Mouse (Mus musculus): Measurements from ENCODE around the gene Repin1. TPM values are rescaled to one million over a fixed set of nuclear protein-coding genes. Genes with fewer than 3 reads are reported as not detected.

Gene Repin1
- polyA plus RNA-seq, 1 experiment: 15.3 TPM

- Histone ChIP-seq H3K4me2 (ENCODE audit: low read depth) (no peak overlapping the region), H3K36me3 (ENCODE audit: control insufficient read depth, insufficient read depth) (no peaks in the 10 kb centered on the region), H3K27me3 (ENCODE audit: control insufficient read depth, insufficient read depth, insufficient read length) (peaks cover 16% of the 10 kb centered on the region), H3ac (ENCODE audit: control insufficient read depth, insufficient read length) (no peak overlapping the region), H3K4me3 (no peak overlapping the region), H3K79me2 (ENCODE audit: control insufficient read depth, insufficient read depth) (no peaks in the 10 kb centered on the region)
- no peak for TF ChIP-seq MAX (IDR thresholded peaks at IDR 0.05; ENCODE audit: low read depth)
- TF ChIP-seq CEBPB (IDR thresholded peaks at IDR 0.05; ENCODE audit: insufficient read depth, poor library complexity, severe bottlenecking): no peak
- no peak for TF ChIP-seq TCF3 (IDR thresholded peaks at IDR 0.05; ENCODE audit: insufficient read length, low read depth)
- TF ChIP-seq USF1 (IDR thresholded peaks at IDR 0.05; ENCODE audit: low read depth): no peak
- TF ChIP-seq TCF12 (IDR thresholded peaks at IDR 0.05; ENCODE audit: insufficient read depth, poor library complexity, severe bottlenecking): no peak
- TF ChIP-seq E2F4 (IDR thresholded peaks at IDR 0.05; ENCODE audit: insufficient read depth): no peak
- no peak for TF ChIP-seq SRF (IDR thresholded peaks at IDR 0.05; ENCODE audit: control insufficient read depth, insufficient read length, low read depth)
Observed at GRCm38 (mm10) chr6:48627511-48627924, 33.8 kb downstream of the Repin1 start.

GRCm38 (mm10) chr6:48628377-48628776 lies 34.7 kb downstream of the Repin1 start:
- Histone ChIP-seq H3K4me3 (no peak overlapping the region), H3K4me2 (ENCODE audit: low read depth) (no peak overlapping the region), H3K27me3 (ENCODE audit: control insufficient read depth, insufficient read depth, insufficient read length) (peaks cover 17% of the 10 kb centered on the region), H3K36me3 (ENCODE audit: control insufficient read depth, insufficient read depth) (no peaks in the 10 kb centered on the region), H3K79me2 (ENCODE audit: control insufficient read depth, insufficient read depth) (no peaks in the 10 kb centered on the region), H3ac (ENCODE audit: control insufficient read depth, insufficient read length) (no peak overlapping the region)
- no peak for TF ChIP-seq TCF12 (IDR thresholded peaks at IDR 0.05; ENCODE audit: insufficient read depth, poor library complexity, severe bottlenecking)
- TF ChIP-seq POLR2A (IDR thresholded peaks at IDR 0.05; ENCODE audit: insufficient read length, low read depth): no peak
- no peak for TF ChIP-seq MAX (IDR thresholded peaks at IDR 0.05; ENCODE audit: low read depth)
- TF ChIP-seq CEBPB (IDR thresholded peaks at IDR 0.05; ENCODE audit: insufficient read depth, poor library complexity, severe bottlenecking): no peak
- no peak for TF ChIP-seq MYOD1 (IDR thresholded peaks at IDR 0.05; ENCODE audit: control insufficient read depth in 1 of 3, insufficient read length in 2 of 3, low read depth in 2 of 3)
- TF ChIP-seq REST (IDR thresholded peaks at IDR 0.05; ENCODE audit: insufficient read depth, insufficient read length): no peak
- no peak for TF ChIP-seq USF1 (IDR thresholded peaks at IDR 0.05; ENCODE audit: low read depth)
- no peak for TF ChIP-seq TCF3 (IDR thresholded peaks at IDR 0.05; ENCODE audit: insufficient read length, low read depth)
- TF ChIP-seq SRF (IDR thresholded peaks at IDR 0.05; ENCODE audit: control insufficient read depth, insufficient read length, low read depth): no peak
- TF ChIP-seq MYOG (IDR thresholded peaks at IDR 0.05; ENCODE audit: control insufficient read depth in 1 of 3, insufficient read depth in 1 of 3, insufficient read length in 2 of 3, low read depth in 2 of 3): no peak
- no peak for TF ChIP-seq E2F4 (IDR thresholded peaks at IDR 0.05; ENCODE audit: insufficient read depth)
- TF ChIP-seq POLR2AphosphoS2 (IDR thresholded peaks at IDR 0.05; ENCODE audit: insufficient read length, low read depth): no peak

- Histone ChIP-seq H3K27me3 (ENCODE audit: control insufficient read depth, insufficient read depth, insufficient read length) (peaks cover 17% of the 10 kb centered on the region), H3K4me2 (ENCODE audit: low read depth) (no peak overlapping the region), H3K79me2 (ENCODE audit: control insufficient read depth, insufficient read depth) (no peaks in the 10 kb centered on the region), H3K36me3 (ENCODE audit: control insufficient read depth, insufficient read depth) (no peaks in the 10 kb centered on the region), H3ac (ENCODE audit: control insufficient read depth, insufficient read length) (no peak overlapping the region), H3K4me3 (no peak overlapping the region)
- TF ChIP-seq MYOD1 (IDR thresholded peaks at IDR 0.05; ENCODE audit: control insufficient read depth in 1 of 3, insufficient read length in 2 of 3, low read depth in 2 of 3) (no peak), SRF (IDR thresholded peaks at IDR 0.05; ENCODE audit: control insufficient read depth, insufficient read length, low read depth) (no peak)
Observed at GRCm38 (mm10) chr6:48628808-48629660, 35.4 kb downstream of the Repin1 start.

GRCm38 (mm10) chr6:48629661-48630034 lies 36.0 kb downstream of the Repin1 start:
- no peak for TF ChIP-seq MAX (IDR thresholded peaks at IDR 0.05; ENCODE audit: low read depth)
- TF ChIP-seq REST (IDR thresholded peaks at IDR 0.05; ENCODE audit: insufficient read depth, insufficient read length): no peak
- TF ChIP-seq MYOG (IDR thresholded peaks at IDR 0.05; ENCODE audit: control insufficient read depth in 1 of 3, insufficient read depth in 1 of 3, insufficient read length in 2 of 3, low read depth in 2 of 3): no peak
- TF ChIP-seq SRF (IDR thresholded peaks at IDR 0.05; ENCODE audit: control insufficient read depth, insufficient read length, low read depth): no peak
- TF ChIP-seq POLR2A (IDR thresholded peaks at IDR 0.05; ENCODE audit: insufficient read length, low read depth): no peak
- no peak overlapping the region for H3K4me3 ChIP-seq
- no peak overlapping the region for H3ac ChIP-seq (ENCODE audit: control insufficient read depth, insufficient read length)
- no peak overlapping the region for H3K4me2 ChIP-seq (ENCODE audit: low read depth)
- no peaks in the 10 kb centered on the region for H3K36me3 ChIP-seq (ENCODE audit: control insufficient read depth, insufficient read depth)
- peaks cover 17% of the 10 kb centered on the region for H3K27me3 ChIP-seq (ENCODE audit: control insufficient read depth, insufficient read depth, insufficient read length)
- no peaks in the 10 kb centered on the region for H3K79me2 ChIP-seq (ENCODE audit: control insufficient read depth, insufficient read depth)

GRCm38 (mm10) chr6:48630831-48631230 lies 37.1 kb downstream of the Repin1 start:
- H3K4me3 ChIP-seq: no peak overlapping the region
- no peak overlapping the region for H3ac ChIP-seq (ENCODE audit: control insufficient read depth, insufficient read length)
- no peak overlapping the region for H3K4me2 ChIP-seq (ENCODE audit: low read depth)
- TF ChIP-seq MYOD1 (IDR thresholded peaks at IDR 0.05; ENCODE audit: control insufficient read depth in 1 of 3, insufficient read length in 2 of 3, low read depth in 2 of 3): no peak
- peaks cover 17% of the 10 kb centered on the region for H3K27me3 ChIP-seq (ENCODE audit: control insufficient read depth, insufficient read depth, insufficient read length)
- H3K36me3 ChIP-seq (ENCODE audit: control insufficient read depth, insufficient read depth): no peaks in the 10 kb centered on the region
- no peaks in the 10 kb centered on the region for H3K79me2 ChIP-seq (ENCODE audit: control insufficient read depth, insufficient read depth)
